9 mouse cellular contexts compared by ENCODE assay signal in genomic region chr1:152165490-152165905, GRCm38 (mm10).
DNase-seq lines count a peak whose midpoint lies in the region; ATAC-seq lines count a peak whose summit lies in the region.
"Had no signal": no experiment of that assay in that cellular context is flagged by ENCODE, and none has a peak within 500 bp of the region (broad histone marks: within the 10 kb centered on the region; RNA-seq: fewer than 3 reads in every experiment).

No protein-coding gene starts in this region.

- no peak overlapping the region for H3K4me2 ChIP-seq in heart, embryonic 13.5 days
- peak overlapping the region; percentile 27; the same call in 1 of the 2 replicates for H3K4me2 ChIP-seq in forebrain, embryonic 14.5 days (ENCODE audit: low read length)

- no peak for DNase-seq in heart, postnatal 10 days
- peak; percentile 79 for DNase-seq in forebrain, embryonic 14.5 days (ENCODE audit: low spot score)
- peak; percentile 45 to 49 for DNase-seq in left cerebral cortex, postnatal 10 days (ENCODE audit: extremely low spot score in 1 of 2, low spot score in 2 of 2)
- DNase-seq in retina, embryonic 14.5 days (ENCODE audit: low spot score) = peak; percentile 46
- DNase-seq in adrenal gland, postnatal 10 days = no peak
- DNase-seq in adrenal gland, adult 8-10 months = no peak
- DNase-seq in thymus, postnatal 14 days = no peak

- no peak overlapping the region for H3K4me3 ChIP-seq in heart, embryonic 13.5 days
- H3K4me3 ChIP-seq in forebrain, embryonic 14.5 days (ENCODE audit: low read depth, low read length) = no peak overlapping the region
- H3K4me3 ChIP-seq: myocyte had no signal

- 75% methylated on average over 5 of the region's 5 CpGs for WGBS in heart, embryonic 13.5 days
- WGBS in forebrain, embryonic 14.5 days = 33% methylated on average over 5 of the region's 5 CpGs

- intact Hi-C loops in heart, postnatal 10 days (cut with DNase I) = no loop called here
- intact Hi-C loops in left cerebral cortex, postnatal 10 days (cut with DNase I) = no loop called here

- no peaks in the 10 kb centered on the region for H3K36me3 ChIP-seq in heart, embryonic 13.5 days
- no peaks in the 10 kb centered on the region for H3K36me3 ChIP-seq in forebrain, embryonic 14.5 days (ENCODE audit: control insufficient read depth, insufficient read depth, low read length)

- no peak for ATAC-seq in heart, embryonic 13.5 days (ENCODE audit: extremely low read depth, insufficient number of reproducible peaks, low FRiP score, low TSS enrichment)
- ATAC-seq in forebrain, embryonic 14.5 days = peak; percentile 79

- 0 out of 2 replicates have a peak overlapping the region, but pooled peaks have one; percentile 24 for H3K9ac ChIP-seq in heart, embryonic 13.5 days
- no peak overlapping the region for H3K9ac ChIP-seq in forebrain, embryonic 14.5 days (ENCODE audit: low read length)

- H3K4me1 ChIP-seq in heart, embryonic 13.5 days = peaks cover 39% of the 10 kb centered on the region
- peaks cover 19% of the 10 kb centered on the region for H3K4me1 ChIP-seq in forebrain, embryonic 14.5 days (ENCODE audit: control insufficient read depth, insufficient read depth, low read length)

- no peaks in the 10 kb centered on the region for H3K9me3 ChIP-seq in heart, embryonic 13.5 days
- H3K9me3 ChIP-seq in forebrain, embryonic 14.5 days (replicated peaks; ENCODE audit: control insufficient read depth, low read length) = no peaks in the 10 kb centered on the region

- no peaks in the 10 kb centered on the region for H3K27me3 ChIP-seq in heart, embryonic 13.5 days (replicated peaks)
- H3K27me3 ChIP-seq in forebrain, embryonic 14.5 days (replicated peaks; ENCODE audit: control insufficient read depth, insufficient read depth, low read length) = no peaks in the 10 kb centered on the region

- no peak overlapping the region for H3K27ac ChIP-seq in heart, embryonic 13.5 days (replicated peaks)
- peak overlapping the region; percentile 88 for H3K27ac ChIP-seq in forebrain, embryonic 14.5 days (ENCODE audit: low read depth, low read length)

Comparison
In these comparisons a context has a peak if more than half of its experiments do, and no peak if none do; other contexts are left out.
1. DNase-seq: peak in forebrain, embryonic 14.5 days (single experiment), left cerebral cortex, postnatal 10 days (2 of 2) and retina, embryonic 14.5 days (single experiment); none in heart, postnatal 10 days (0 of 2), adrenal gland, postnatal 10 days (single experiment), adrenal gland, adult 8-10 months (single experiment) and thymus, postnatal 14 days (single experiment).